Mouse (Mus musculus): ENCODE measurements around the gene Fkbpl.

- no peak for TF ChIP-seq POLR2A (IDR thresholded peaks at IDR 0.05; ENCODE audit: borderline replicate concordance, insufficient read depth, low read length)
- no peak for TF ChIP-seq CTCF (IDR thresholded peaks at IDR 0.05; ENCODE audit: borderline replicate concordance, insufficient read depth, low read depth, low read length)
These were observed 17.9 kb downstream of the Fkbpl start for GRCm38 (mm10) chr17:34662468-34662867.
